Mouse (Mus musculus) frontal cortex, adult (tissue): ENCODE measurements at regions not wholly inside any gene's neighbourhood (a gene's known extent, or its start where the extent isn't known, plus 50 kb on each side); places are given as distances from the start of the nearest gene placed in this dataset.

Source experiments
- ATAC-seq: cut with Nextera tagmentation; 2 replicates; pipeline ENCODE4 v1.9.2; 2017; ENCODE audit warnings: mild to moderate bottlenecking, moderate library complexity, mixed read lengths; ENCODE audit not compliant: low TSS enrichment

- ATAC-seq: no peak
Measured at GRCm38 (mm10) chr13:47576516-47576915, 454.1 kb downstream of the Rnf144b start.

- ATAC-seq: no peak
Measured at GRCm38 (mm10) chr13:47580144-47580543, 457.7 kb downstream of the Rnf144b start.

GRCm38 (mm10) chr13:47585158-47585557, 462.7 kb downstream of the Rnf144b start:
- no peak for ATAC-seq

DNA sequence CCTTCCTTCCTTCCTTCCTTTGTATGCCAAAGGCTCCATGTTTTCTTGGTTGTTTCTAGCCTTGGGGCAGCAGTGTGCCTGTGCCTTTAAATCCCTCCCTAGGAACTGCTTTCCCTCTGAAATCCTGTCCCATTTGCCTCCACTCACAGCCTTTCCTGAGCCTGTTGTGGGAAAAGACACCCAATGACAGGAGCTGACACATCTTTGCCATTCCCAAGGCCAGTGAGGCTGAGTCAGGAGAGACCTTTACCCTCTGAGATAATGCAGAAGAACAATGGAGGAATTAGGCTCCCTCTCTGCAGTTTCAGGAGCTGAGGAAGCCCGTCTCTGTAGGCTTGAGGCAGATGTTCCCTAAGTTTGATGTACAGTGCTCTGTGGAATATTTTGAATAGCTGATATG, 480.2 kb downstream of the Rnf144b start:
- ATAC-seq: no peak

- no peak for ATAC-seq
Measured at GRCm38 (mm10) chr13:47611439-47611838, 489.0 kb downstream of the Rnf144b start.

DNA sequence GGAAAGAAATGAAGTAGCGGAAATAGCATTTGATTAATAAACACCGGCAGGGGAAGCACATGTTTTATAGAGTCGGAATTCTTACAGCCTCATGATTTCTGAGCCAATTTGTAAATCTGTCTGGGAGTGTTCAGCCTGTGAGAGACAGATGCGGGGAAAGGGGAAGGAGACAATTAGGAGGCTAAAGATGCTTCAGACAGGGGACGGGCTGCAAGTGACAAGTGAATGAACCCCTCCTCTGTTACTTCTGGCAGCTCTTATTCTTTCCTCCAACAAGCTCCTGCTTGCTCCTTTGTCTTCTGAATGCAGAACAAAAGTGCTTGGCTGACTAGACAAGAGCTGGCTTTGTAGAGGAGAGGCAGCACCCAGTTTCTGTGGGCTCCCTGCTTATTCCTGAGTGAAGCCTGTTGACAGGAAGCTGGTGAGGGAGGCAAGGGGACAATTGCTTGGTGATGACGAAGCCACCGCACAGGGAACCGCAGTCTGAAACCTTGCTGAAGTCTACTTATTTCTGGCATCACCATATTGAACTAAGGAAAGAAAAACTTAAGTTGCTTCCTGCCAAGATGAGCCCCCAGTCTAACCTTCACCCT, 514.2 kb downstream of the Rnf144b start:
- no peak for ATAC-seq

GRCm38 (mm10) chr13:47642341-47642740, 519.9 kb downstream of the Rnf144b start:
- ATAC-seq: no peak

GRCm38 (mm10) chr13:47645081-47645480, 522.6 kb downstream of the Rnf144b start:
- no peak for ATAC-seq

- peak; percentile 98 for ATAC-seq
Measured at GRCm38 (mm10) chr13:47647693-47648092, 525.2 kb downstream of the Rnf144b start.

- no peak for ATAC-seq
Measured at GRCm38 (mm10) chr13:47650093-47650492, 527.6 kb downstream of the Rnf144b start.

- no peak for ATAC-seq
Measured at GRCm38 (mm10) chr13:47666470-47666869, 544.0 kb downstream of the Rnf144b start.

DNA sequence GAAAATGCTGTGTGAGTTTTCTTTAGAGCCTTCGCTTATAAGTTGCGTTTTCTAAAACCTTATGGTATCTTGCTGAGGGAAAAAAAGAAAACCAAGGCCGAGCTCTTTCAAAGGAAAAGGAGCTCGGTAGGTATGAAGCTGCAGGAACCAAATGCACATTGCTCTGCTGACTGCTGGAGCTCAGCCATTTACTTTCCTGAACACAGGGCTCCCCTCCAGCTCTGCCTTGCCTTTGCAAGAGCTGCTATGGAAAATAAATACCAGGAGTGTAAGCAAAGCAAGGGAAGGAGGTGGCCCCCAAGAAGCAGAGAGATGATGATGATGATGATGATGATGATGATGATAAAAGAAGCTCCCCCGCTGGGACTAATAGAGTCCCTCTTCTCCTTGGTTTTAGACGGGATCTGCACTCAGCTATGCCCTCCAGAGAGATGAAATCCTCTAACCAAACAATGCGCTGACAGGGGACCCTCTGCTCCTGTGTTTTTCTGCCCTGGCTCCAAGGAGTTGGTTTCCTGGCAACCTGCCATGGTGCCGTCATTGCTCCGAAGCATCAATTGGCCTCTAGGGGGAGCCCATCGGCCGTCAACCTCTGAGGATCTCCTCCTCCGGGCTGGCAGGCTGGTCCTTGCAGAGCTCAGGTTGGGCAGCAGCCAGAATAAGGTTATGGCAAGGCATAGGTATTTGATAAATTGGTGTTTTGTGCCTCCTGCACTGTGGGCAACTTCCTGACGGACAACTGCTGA, 544.7 kb downstream of the Rnf144b start:
- peak; percentile 81 for ATAC-seq

DNA sequence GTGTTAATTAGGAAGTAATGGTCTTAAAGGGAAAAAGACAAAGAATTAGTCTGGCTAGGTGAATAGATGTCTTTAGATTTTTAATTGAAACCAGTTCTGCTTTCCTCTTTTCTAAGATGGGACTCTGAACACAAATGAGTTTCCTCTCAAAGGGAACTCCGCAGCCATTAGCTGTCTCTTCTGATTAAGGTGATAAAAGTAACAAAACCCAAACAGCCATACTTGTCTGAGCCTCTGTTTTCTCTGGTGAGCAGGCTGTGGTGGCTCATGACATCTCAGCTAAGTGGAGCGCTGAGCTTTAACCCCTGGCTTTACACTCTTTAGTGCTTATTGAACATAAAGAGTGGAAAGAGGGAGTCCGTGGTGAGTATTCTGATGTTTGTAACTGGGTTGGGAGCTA, 565.7 kb downstream of the Rnf144b start:
- no peak for ATAC-seq

DNA sequence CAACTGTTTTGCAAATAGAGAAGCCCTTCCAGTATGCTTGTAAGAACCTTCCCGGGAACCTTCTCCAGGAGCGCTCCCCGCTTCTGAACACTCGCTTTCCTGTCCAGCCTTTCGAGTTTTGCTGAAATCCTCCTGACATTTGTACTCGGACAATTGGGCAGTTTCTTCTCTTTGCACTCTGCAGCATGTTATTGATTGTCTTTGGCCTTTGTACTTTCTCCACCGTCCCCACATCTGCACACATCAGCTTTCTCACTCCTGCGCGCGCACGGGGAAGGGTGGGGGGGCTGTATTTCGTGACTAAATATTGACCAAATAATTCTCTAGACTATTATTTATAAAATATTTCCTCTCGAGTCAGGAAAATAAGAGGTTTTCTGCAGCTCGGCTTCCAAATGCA, 567.2 kb upstream of the Id4 start:
- ATAC-seq: no peak

DNA sequence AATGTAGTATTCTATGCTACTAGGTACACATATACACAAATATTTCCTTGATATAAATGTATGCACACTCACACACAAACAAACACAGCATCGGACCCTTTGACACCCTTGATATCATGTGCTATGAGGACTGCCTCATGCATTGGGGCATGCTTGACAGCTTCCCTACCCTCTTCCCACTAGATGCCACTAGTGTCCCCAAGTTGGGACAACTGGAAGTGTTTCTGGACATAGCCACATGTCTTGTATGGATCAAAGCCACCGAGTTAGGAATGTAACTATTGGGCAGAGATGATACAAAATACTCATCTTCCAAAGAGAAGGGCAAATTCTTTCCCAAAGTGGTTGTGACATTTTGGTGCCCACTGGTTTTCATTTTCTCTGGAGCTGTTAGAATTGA, 565.2 kb upstream of the Id4 start:
- no peak for ATAC-seq

- no peak for ATAC-seq
Measured at GRCm38 (mm10) chr13:47700556-47700955, 560.5 kb upstream of the Id4 start.

GRCm38 (mm10) chr13:47707961-47708609, 552.9 kb upstream of the Id4 start:
- ATAC-seq: peak; percentile 72

DNA sequence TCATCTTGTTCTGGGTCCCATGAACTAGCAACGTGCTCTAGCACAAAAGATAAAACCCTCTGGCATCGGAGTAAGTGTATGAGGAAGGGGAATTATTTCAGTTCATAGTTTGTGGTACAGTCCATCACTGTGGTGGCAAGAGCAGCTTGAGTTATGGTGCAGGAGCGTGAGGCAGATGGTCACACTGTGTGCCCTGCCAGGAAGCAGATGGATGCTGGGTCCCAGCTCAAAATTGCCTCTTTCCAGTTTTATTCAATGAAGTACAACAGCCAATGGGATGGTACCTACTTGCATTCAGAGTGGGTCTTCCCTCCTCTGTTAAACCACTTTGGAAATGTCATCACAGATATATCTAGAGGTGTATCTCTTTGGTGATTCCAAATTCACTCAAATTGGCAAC, 551.7 kb upstream of the Id4 start:
- no peak for ATAC-seq

GRCm38 (mm10) chr13:47712507-47712906, 548.5 kb upstream of the Id4 start:
- no peak for ATAC-seq

DNA sequence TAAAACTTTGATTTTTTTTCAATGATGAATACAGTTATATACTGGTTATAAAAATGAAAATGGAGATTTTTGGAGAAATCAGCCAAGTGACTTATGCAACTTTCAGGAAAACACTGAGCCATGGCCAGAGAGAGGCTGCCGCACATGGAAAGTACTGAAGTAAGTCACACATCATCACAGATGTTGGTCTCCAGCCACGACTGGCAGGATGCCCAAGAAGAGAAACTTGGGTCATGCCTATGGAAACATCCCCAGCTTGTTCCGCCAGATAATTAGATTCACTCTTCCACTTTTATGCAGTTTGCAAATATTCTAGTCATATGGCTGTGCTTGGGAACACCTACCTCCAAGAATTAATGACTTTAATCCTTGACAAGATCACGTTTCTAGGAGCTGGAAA, 544.8 kb upstream of the Id4 start:
- no peak for ATAC-seq

GRCm38 (mm10) chr13:47720645-47721044, 540.4 kb upstream of the Id4 start:
- ATAC-seq: no peak

DNA sequence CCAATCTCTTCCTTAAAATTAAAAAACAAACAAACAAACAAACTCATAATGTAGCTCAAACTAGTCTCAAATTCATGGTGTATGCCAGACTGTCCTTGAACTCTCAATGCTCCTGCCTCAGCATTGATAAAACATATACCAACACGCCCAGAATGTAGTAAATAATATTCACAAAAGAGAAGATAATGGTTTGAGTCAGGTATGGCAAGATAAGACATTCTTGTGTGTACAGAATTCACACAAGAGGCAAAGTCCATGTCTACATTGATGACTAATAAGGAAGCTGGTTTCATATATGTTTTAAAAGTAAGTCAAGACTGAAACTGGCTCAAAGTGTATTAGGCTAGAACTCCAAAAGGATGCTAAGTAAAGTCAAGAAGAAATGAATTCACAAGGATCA, 526.6 kb upstream of the Id4 start:
- no peak for ATAC-seq

GRCm38 (mm10) chr13:47735426-47736063, 525.5 kb upstream of the Id4 start:
- no peak for ATAC-seq
